Mouse (Mus musculus): Measurements from ENCODE around the gene Rapgef3. TPM values are rescaled to one million over a fixed set of nuclear protein-coding genes. Genes with fewer than 3 reads are reported as not detected.
A peak's percentile ranks its signal among the peaks of the same experiment; 100 is the strongest.

Rapgef3 gene
- polyA plus RNA-seq, 1 experiment from 2014 or later, result 4.9 TPM

DNA sequence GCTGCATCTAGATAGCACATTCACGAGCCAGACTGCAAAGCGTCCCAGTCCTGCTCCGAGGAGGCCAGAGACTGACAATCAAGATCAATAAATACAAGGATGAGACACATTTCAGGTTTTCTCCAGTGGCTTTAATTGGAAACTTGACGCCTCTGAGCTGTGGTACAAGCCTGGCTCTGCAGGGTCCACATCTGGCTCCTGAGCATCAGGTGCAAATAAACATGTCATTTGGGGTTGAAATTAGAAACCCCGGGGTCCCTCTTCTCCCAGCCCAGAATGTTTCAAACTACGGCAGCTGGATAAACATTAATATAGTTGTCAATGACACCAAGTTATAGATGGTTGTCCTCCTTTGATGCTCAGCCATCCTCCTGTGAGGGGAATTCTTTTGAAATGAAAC is 56.9 kb downstream of the Rapgef3 start:
- H3K9ac ChIP-seq (ENCODE audit: low read length), result no peak overlapping the region
- no peak overlapping the region for H3K27ac ChIP-seq (ENCODE audit: low read depth, low read length)
- no peaks in the 10 kb centered on the region for H3K9me3 ChIP-seq (replicated peaks; ENCODE audit: control insufficient read depth, low read length)
- H3K27me3 ChIP-seq (replicated peaks; ENCODE audit: control insufficient read depth, insufficient read depth, low read length), result no peaks in the 10 kb centered on the region
- H3K4me1 ChIP-seq (ENCODE audit: control insufficient read depth, insufficient read depth, low read length), result no peaks in the 10 kb centered on the region
- no peak for DNase-seq (ENCODE audit: low spot score)
- H3K36me3 ChIP-seq (ENCODE audit: control insufficient read depth, insufficient read depth, low read length), result no peaks in the 10 kb centered on the region
- no peak overlapping the region for H3K4me2 ChIP-seq (ENCODE audit: low read length)
- WGBS, result 90% methylated on average over 6 of the region's 6 CpGs
- H3K4me3 ChIP-seq (ENCODE audit: low read depth, low read length), result no peak overlapping the region
- ATAC-seq, result no peak

DNA sequence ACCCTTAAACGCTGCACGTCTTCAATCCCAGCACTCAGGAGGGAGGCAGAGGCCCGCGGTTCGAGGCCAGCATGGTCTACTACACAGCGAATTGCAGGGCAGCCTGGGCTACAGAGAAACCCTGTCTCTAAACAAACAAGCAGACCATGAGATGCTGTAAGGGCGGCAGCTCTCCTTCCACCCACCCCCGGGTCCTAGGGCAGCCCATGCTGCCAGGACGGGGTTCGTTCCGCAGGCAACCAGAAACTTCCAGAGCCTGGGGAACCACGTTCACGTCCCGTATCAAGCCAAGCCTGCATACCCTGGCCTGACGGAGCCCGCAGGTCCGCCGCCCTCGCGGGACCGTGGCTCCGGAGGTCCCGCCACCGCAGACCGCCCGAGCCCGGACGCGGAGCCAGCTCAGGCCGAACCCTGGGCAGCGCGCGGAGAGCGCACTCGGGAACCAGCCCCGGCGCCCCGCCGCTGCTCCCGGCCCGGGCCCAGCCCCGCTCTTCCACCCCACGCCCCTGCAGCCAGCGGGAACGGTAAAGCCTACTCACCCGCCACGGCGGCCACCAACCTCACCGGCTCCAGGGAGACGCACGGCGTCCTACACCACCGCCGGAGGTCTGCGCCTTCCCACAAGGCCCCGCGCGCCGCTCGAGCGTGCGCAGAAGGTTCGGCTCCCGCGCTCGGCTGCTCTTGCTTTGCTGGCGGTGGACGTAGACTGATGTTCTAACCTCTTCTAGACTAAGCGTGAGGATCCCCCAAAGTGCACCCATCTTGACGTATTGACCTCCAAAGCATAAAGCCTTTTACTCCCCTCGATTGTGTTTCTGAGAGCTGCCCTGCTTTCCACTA is 62.3 kb downstream of the Rapgef3 start, which contains the start of gene Rpap3:
Rpap3 (minus strand) TSS at position 615 of the 840 bp plus-strand sequence.
- H3K9me3 ChIP-seq (replicated peaks; ENCODE audit: control insufficient read depth, low read length), result no peaks in the 10 kb centered on the region
- peaks cover 25% of the 10 kb centered on the region for H3K36me3 ChIP-seq (ENCODE audit: control insufficient read depth, insufficient read depth, low read length)
- ATAC-seq (peak; percentile 97), DNase-seq (ENCODE audit: low spot score) (peak; percentile 89)
- WGBS, result under 1% methylated on average over 66 of the region's 71 CpGs
- H3K4me2 ChIP-seq (ENCODE audit: low read length), result peak within 1 kb of the TSS; percentile 72
- H3K9ac ChIP-seq (ENCODE audit: low read length), result peak within 1 kb of the TSS; percentile 92
- H3K27me3 ChIP-seq (replicated peaks; ENCODE audit: control insufficient read depth, insufficient read depth, low read length), result no peaks in the 10 kb centered on the region
- H3K27ac ChIP-seq (ENCODE audit: low read depth, low read length), result peak within 1 kb of the TSS; percentile 52; the same call in 1 of the 2 replicates
- peak within 1 kb of the TSS; percentile 93 for H3K4me3 ChIP-seq (ENCODE audit: low read depth, low read length)
- peaks cover 2% of the 10 kb centered on the region; the same call in 1 of the 2 replicates for H3K4me1 ChIP-seq (ENCODE audit: control insufficient read depth, insufficient read depth, low read length)

DNA sequence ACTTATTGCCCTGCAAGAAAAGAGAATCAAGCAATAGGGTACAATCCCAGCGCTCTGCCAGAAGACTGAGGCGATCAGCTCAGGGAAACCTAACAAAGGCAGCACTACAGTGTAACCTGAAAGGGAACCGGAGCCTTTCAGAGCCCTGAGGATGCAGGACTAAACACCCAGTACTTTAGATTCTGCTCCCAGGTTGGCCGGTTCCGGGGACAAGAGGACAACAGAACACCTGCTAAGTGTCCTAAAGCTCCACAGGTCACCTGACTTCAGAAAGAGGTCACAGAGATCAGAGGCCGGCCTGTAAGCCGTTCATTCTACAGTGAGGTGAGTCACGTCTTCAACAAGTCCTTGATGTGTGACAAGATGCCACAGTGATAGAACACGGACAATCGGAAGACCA is 71.2 kb downstream of the Rapgef3 start:
- no peak overlapping the region for H3K4me2 ChIP-seq (ENCODE audit: low read length)
- 90% methylated on average over 10 of the region's 10 CpGs for WGBS
- H3K4me3 ChIP-seq (ENCODE audit: low read depth, low read length), result no peak overlapping the region
- no peak overlapping the region for H3K27ac ChIP-seq (ENCODE audit: low read depth, low read length)
- no peaks in the 10 kb centered on the region for H3K4me1 ChIP-seq (ENCODE audit: control insufficient read depth, insufficient read depth, low read length)
- no peaks in the 10 kb centered on the region for H3K27me3 ChIP-seq (replicated peaks; ENCODE audit: control insufficient read depth, insufficient read depth, low read length)
- no peak for DNase-seq (ENCODE audit: low spot score)
- no peak overlapping the region for H3K9ac ChIP-seq (ENCODE audit: low read length)
- H3K9me3 ChIP-seq (replicated peaks; ENCODE audit: control insufficient read depth, low read length), result no peaks in the 10 kb centered on the region
- H3K36me3 ChIP-seq (ENCODE audit: control insufficient read depth, insufficient read depth, low read length), result peaks cover 90% of the 10 kb centered on the region
- ATAC-seq, result no peak

Other genes starting within 250 kb of the Rapgef3 start
- 44.3 and 45.4 TPM in 2 replicates for gene Rpap3, start 62.1 kb downstream of the Rapgef3 start, polyA plus RNA-seq (2014; fragmentation: Nextera tagmentation; extraction: Ambion mirVana)
- 0.11 and 0.14 TPM in 2 replicates for gene Endou, start 36.6 kb downstream of the Rapgef3 start, polyA plus RNA-seq (2014; fragmentation: Nextera tagmentation; extraction: Ambion mirVana)
- gene Slc48a1, start 10.5 kb upstream of the Rapgef3 start, polyA plus RNA-seq (2014; fragmentation: Nextera tagmentation; extraction: Ambion mirVana), result 65.4 and 69.1 TPM in 2 replicates
- 19.5 and 20.0 TPM in 2 replicates for gene Hdac7, start 76.5 kb upstream of the Rapgef3 start, polyA plus RNA-seq (2014; fragmentation: Nextera tagmentation; extraction: Ambion mirVana)
- 0.20 TPM in 1 of 2 replicates, not detected in the other for gene Vdr, start 142.7 kb upstream of the Rapgef3 start, polyA plus RNA-seq (2014; fragmentation: Nextera tagmentation; extraction: Ambion mirVana)
- 71.7 and 75.2 TPM in 2 replicates for gene Tmem106c, start 196.2 kb upstream of the Rapgef3 start, polyA plus RNA-seq (2014; fragmentation: Nextera tagmentation; extraction: Ambion mirVana)
- gene Col2a1, start 236.7 kb upstream of the Rapgef3 start, polyA plus RNA-seq (2014; fragmentation: Nextera tagmentation; extraction: Ambion mirVana), result 19.4 and 23.9 TPM in 2 replicates